Mouse (Mus musculus) liver, embryonic 16.5 days (tissue): ENCODE data around the gene Cox6b2. TPM values are rescaled to one million over a fixed set of nuclear protein-coding genes. Genes with fewer than 3 reads are reported as not detected.

Experiments
- ATAC-seq: fragments of 200-750 bp; cut with Nextera tagmentation; 2 replicates; pipeline ENCODE4 v1.8.0; 2017; ENCODE audit warnings: low read depth, mild to moderate bottlenecking, moderate number of reproducible peaks, moderate library complexity
- H3K27ac ChIP-seq: fragments of 300-500 bp; sonication (generic); 2 replicates; pipeline ENCODE4 v1.5.1; 2014; ENCODE audit warnings: mild to moderate bottlenecking, low read length
- H3K27me3 ChIP-seq: fragments of 300-500 bp; sonication (generic); 2 replicates; pipeline ENCODE4 v1.6.1; 2014; ENCODE audit warnings: low read depth, low read length, mixed read lengths; ENCODE audit not compliant: control insufficient read depth, insufficient read depth
- H3K36me3 ChIP-seq: fragments of 300-500 bp; sonication (generic); 2 replicates; pipeline ENCODE4 v1.6.1; 2014; ENCODE audit warnings: mild to moderate bottlenecking; ENCODE audit not compliant: control insufficient read depth, insufficient read depth
- H3K4me1 ChIP-seq: fragments of 300-500 bp; sonication (generic); 2 replicates; pipeline ENCODE4 v1.6.1; 2014; ENCODE audit warnings: low read depth, low read length, mixed read lengths; ENCODE audit not compliant: control insufficient read depth
- H3K4me2 ChIP-seq: fragments of 300-500 bp; sonication (generic); 2 replicates; pipeline ENCODE4 v1.6.1; 2014; ENCODE audit warnings: low read depth, low read length, mixed read lengths
- H3K4me3 ChIP-seq: fragments of 300-500 bp; sonication (generic); 2 replicates; pipeline ENCODE4 v1.5.1; 2014; ENCODE audit warnings: low read depth, mild to moderate bottlenecking, low read length
- H3K9ac ChIP-seq: fragments of 300-500 bp; sonication (generic); 2 replicates; pipeline ENCODE4 v1.6.1; 2014; ENCODE audit warnings: low read depth, low read length
- H3K9me3 ChIP-seq: fragments of 300-500 bp; sonication (generic); replicated peaks from 2 replicates; pipeline ENCODE4 v1.6.1; 2016; ENCODE audit warnings: low read length; ENCODE audit not compliant: control insufficient read depth
- WGBS: fragments of 180-500 bp; shearing (Covaris S2); extraction: QIAGEN DNeasy Blood & Tissue Kit; methylation state at CpG from one replicate; pipeline ENCODE4 v1.1.7; 2014; ENCODE audit not compliant: insufficient replicate concordance; 5-methylcytosine and 5-hydroxymethylcytosine counted together
- polyA plus RNA-seq: library from polyadenylated mRNA; unstranded; fragments of >200 nt; fragmentation: Nextera tagmentation; extraction: Ambion mirVana; gene quantifications from 2 replicates; pipeline ENCODE4 v1.2.1, GENCODE M21; 2015

Gene Cox6b2
- polyA plus RNA-seq, 1 experiment from 2014 or later, result 65.0 TPM

GRCm38 (mm10) chr7:4744886-4745285 lies 8.0 kb downstream of the Cox6b2 start:
- peak overlapping the region; percentile 40; the same call in 1 of the 2 replicates for H3K9ac ChIP-seq
- peaks cover 84% of the 10 kb centered on the region for H3K4me1 ChIP-seq
- peaks cover 13% of the 10 kb centered on the region; the same call in 1 of the 2 replicates for H3K36me3 ChIP-seq
- H3K27ac ChIP-seq, result peak overlapping the region; percentile 29
- WGBS, result 42% methylated on average over 5 of the region's 6 CpGs
- no peaks in the 10 kb centered on the region for H3K27me3 ChIP-seq
- H3K4me2 ChIP-seq, result no peak overlapping the region; the same call in 1 of the 2 replicates
- no peak for ATAC-seq
- no peak overlapping the region for H3K4me3 ChIP-seq
- no peaks in the 10 kb centered on the region for H3K9me3 ChIP-seq

GRCm38 (mm10) chr7:4743354-4743753 lies 9.5 kb downstream of the Cox6b2 start:
- no peaks in the 10 kb centered on the region for H3K9me3 ChIP-seq
- H3K4me2 ChIP-seq, result peak overlapping the region; percentile 91
- H3K27me3 ChIP-seq, result no peaks in the 10 kb centered on the region
- ATAC-seq, result no peak
- H3K27ac ChIP-seq, result peak overlapping the region; percentile 93
- H3K9ac ChIP-seq, result peak overlapping the region; percentile 90
- H3K36me3 ChIP-seq, result peaks cover 13% of the 10 kb centered on the region; the same call in 1 of the 2 replicates
- peaks cover 78% of the 10 kb centered on the region for H3K4me1 ChIP-seq
- H3K4me3 ChIP-seq, result peak overlapping the region; percentile 83
- WGBS, result 21% methylated on average over 2 of the region's 2 CpGs

- no peaks in the 10 kb centered on the region for H3K27me3 ChIP-seq
- H3K9ac ChIP-seq, result peak overlapping the region; percentile 90
- no peak for ATAC-seq
- no peaks in the 10 kb centered on the region for H3K9me3 ChIP-seq
- peak overlapping the region; percentile 93 for H3K27ac ChIP-seq
- peak overlapping the region; percentile 91 for H3K4me2 ChIP-seq
- 60% methylated on average over 6 of the region's 6 CpGs for WGBS
- peak overlapping the region; percentile 83 for H3K4me3 ChIP-seq
- peaks cover 13% of the 10 kb centered on the region; the same call in 1 of the 2 replicates for H3K36me3 ChIP-seq
- H3K4me1 ChIP-seq, result peaks cover 71% of the 10 kb centered on the region
Measured at GRCm38 (mm10) chr7:4742482-4742819, 10.4 kb downstream of the Cox6b2 start.

GRCm38 (mm10) chr7:4741672-4742481 lies 11.0 kb downstream of the Cox6b2 start:
- peak overlapping the region; percentile 93 for H3K27ac ChIP-seq
- 55% methylated on average over 21 of the region's 21 CpGs for WGBS
- H3K4me3 ChIP-seq, result peak overlapping the region; percentile 83
- no peaks in the 10 kb centered on the region for H3K9me3 ChIP-seq
- peak; percentile 30 for ATAC-seq
- H3K9ac ChIP-seq, result peak overlapping the region; percentile 90
- H3K4me2 ChIP-seq, result peak overlapping the region; percentile 91
- no peaks in the 10 kb centered on the region for H3K27me3 ChIP-seq
- peaks cover 66% of the 10 kb centered on the region for H3K4me1 ChIP-seq
- peaks cover 13% of the 10 kb centered on the region; the same call in 1 of the 2 replicates for H3K36me3 ChIP-seq

GRCm38 (mm10) chr7:4741151-4741550 lies 11.7 kb downstream of the Cox6b2 start:
- Histone ChIP-seq H3K27ac (peak overlapping the region; percentile 93), H3K9ac (peak overlapping the region; percentile 90)
- 2% methylated on average over 4 of the region's 4 CpGs for WGBS

GRCm38 (mm10) chr7:4740309-4740727 lies 12.6 kb downstream of the Cox6b2 start:
- peak overlapping the region; percentile 93 for H3K27ac ChIP-seq
- under 1% methylated on average over 14 of the region's 14 CpGs for WGBS
- peak overlapping the region; percentile 91 for H3K4me2 ChIP-seq
- H3K9me3 ChIP-seq, result no peaks in the 10 kb centered on the region
- 0 out of 2 replicates have a peak, but pooled peaks cover 2% of the 10 kb centered on the region for H3K36me3 ChIP-seq
- peak; percentile 0; the same call in 1 of the 2 replicates for ATAC-seq
- no peaks in the 10 kb centered on the region for H3K27me3 ChIP-seq
- peaks cover 51% of the 10 kb centered on the region for H3K4me1 ChIP-seq
- H3K4me3 ChIP-seq, result peak overlapping the region; percentile 83
- peak overlapping the region; percentile 90 for H3K9ac ChIP-seq

More at GRCm38 (mm10) chr7:4741151-4741550, 11.7 kb downstream of the Cox6b2 start:
- peak; percentile 35 for ATAC-seq
- Histone ChIP-seq H3K36me3 (peaks cover 7% of the 10 kb centered on the region; the same call in 1 of the 2 replicates), H3K27me3 (no peaks in the 10 kb centered on the region), H3K4me2 (peak overlapping the region; percentile 91), H3K4me3 (peak overlapping the region; percentile 83), H3K9me3 (no peaks in the 10 kb centered on the region), H3K4me1 (peaks cover 59% of the 10 kb centered on the region)

GRCm38 (mm10) chr7:4739544-4740275 lies 13.2 kb downstream of the Cox6b2 start, which contains the start of gene Kmt5c:
Gene Kmt5c, plus strand, starts transcription at chr7:4740115.
- Histone ChIP-seq H3K4me1 (peaks cover 45% of the 10 kb centered on the region), H3K27ac (peak within 1 kb of the TSS; percentile 93), H3K4me2 (peak within 1 kb of the TSS; percentile 91), H3K27me3 (no peaks in the 10 kb centered on the region), H3K4me3 (peak within 1 kb of the TSS; percentile 83), H3K9me3 (no peaks in the 10 kb centered on the region), H3K36me3 (0 out of 2 replicates have a peak, but pooled peaks cover 2% of the 10 kb centered on the region), H3K9ac (peak within 1 kb of the TSS; percentile 90)
- under 1% methylated on average over 38 of the region's 44 CpGs for WGBS
- peak; percentile 88 for ATAC-seq

- ATAC-seq, result no peak
- H3K4me3 ChIP-seq, result peak overlapping the region; percentile 83
- peak overlapping the region; percentile 91 for H3K4me2 ChIP-seq
- peak overlapping the region; percentile 46 for H3K9ac ChIP-seq
- H3K9me3 ChIP-seq, result no peaks in the 10 kb centered on the region
- WGBS, result 52% methylated on average over 10 of the region's 10 CpGs
- H3K27ac ChIP-seq, result peak overlapping the region; percentile 14; the same call in 1 of the 2 replicates
- H3K27me3 ChIP-seq, result no peaks in the 10 kb centered on the region
- H3K36me3 ChIP-seq, result no peaks in the 10 kb centered on the region
- peaks cover 38% of the 10 kb centered on the region for H3K4me1 ChIP-seq
Measured at GRCm38 (mm10) chr7:4739041-4739543, 13.8 kb downstream of the Cox6b2 start.
